Mouse (Mus musculus): Measurements from ENCODE around the gene Tmem151b. TPM values are rescaled to one million over a fixed set of nuclear protein-coding genes. Genes with fewer than 3 reads are reported as not detected.

Tmem151b gene
- polyA plus RNA-seq, 1 experiment from 2014 or later, result 8.3 TPM

GRCm38 (mm10) chr17:45524961-45525360 lies 24.5 kb downstream of the Tmem151b start:
- Histone ChIP-seq H3K4me1 (peaks cover 37% of the 10 kb centered on the region), H3K9me3 (no peaks in the 10 kb centered on the region), H3K4me3 (no peak overlapping the region), H3K36me3 (replicated peaks) (peaks cover 12% of the 10 kb centered on the region), H3K27me3 (replicated peaks; ENCODE audit: low read depth, poor library complexity, severe bottlenecking) (peaks cover 56% of the 10 kb centered on the region), H3K27ac (replicated peaks) (no peak overlapping the region)
- no peak for DNase-seq (ENCODE audit: low spot score)
- WGBS, result 79% methylated on average over 4 of the region's 4 CpGs

- peak; percentile 85 for DNase-seq (ENCODE audit: low spot score)
- H3K4me3 ChIP-seq, result peak within 1 kb of the TSS; percentile 62
- peaks cover 38% of the 10 kb centered on the region for H3K4me1 ChIP-seq
- under 1% methylated on average over 21 of the region's 21 CpGs for WGBS
- H3K36me3 ChIP-seq (replicated peaks), result peaks cover 29% of the 10 kb centered on the region
- no peaks in the 10 kb centered on the region for H3K9me3 ChIP-seq
- peak within 1 kb of the TSS; percentile 79 for H3K27ac ChIP-seq (replicated peaks)
- H3K27me3 ChIP-seq (replicated peaks; ENCODE audit: low read depth, poor library complexity, severe bottlenecking), result peaks cover 49% of the 10 kb centered on the region
Observed at GRCm38 (mm10) chr17:45523263-45523662, 26.2 kb downstream of the Tmem151b start, which contains the start of gene Tcte1. Gene Tcte1, plus strand, starts transcription at chr17:45523434.

- WGBS, result 83% methylated on average over 11 of the region's 11 CpGs
- Histone ChIP-seq H3K36me3 (replicated peaks) (peaks cover 61% of the 10 kb centered on the region), H3K4me3 (peak overlapping the region; percentile 3; the same call in 1 of the 2 replicates), H3K27ac (replicated peaks) (peak overlapping the region; percentile 19; the same call in 1 of the 2 replicates), H3K27me3 (replicated peaks; ENCODE audit: low read depth, poor library complexity, severe bottlenecking) (peaks cover 26% of the 10 kb centered on the region), H3K4me1 (peaks cover 30% of the 10 kb centered on the region), H3K9me3 (no peaks in the 10 kb centered on the region)
- DNase-seq (ENCODE audit: low spot score), result no peak
Observed at GRCm38 (mm10) chr17:45520136-45520535, 29.3 kb downstream of the Tmem151b start.

GRCm38 (mm10) chr17:45518766-45519475 lies 30.6 kb downstream of the Tmem151b start:
- Histone ChIP-seq H3K27me3 (replicated peaks; ENCODE audit: low read depth, poor library complexity, severe bottlenecking) (peaks cover 14% of the 10 kb centered on the region), H3K27ac (replicated peaks) (no peak overlapping the region), H3K9me3 (no peaks in the 10 kb centered on the region), H3K36me3 (replicated peaks) (peaks cover 70% of the 10 kb centered on the region), H3K4me3 (no peak overlapping the region), H3K4me1 (peaks cover 28% of the 10 kb centered on the region)
- WGBS, result 92% methylated on average over 12 of the region's 12 CpGs
- DNase-seq (ENCODE audit: low spot score), result no peak

- DNase-seq (ENCODE audit: low spot score), result no peak
- Histone ChIP-seq H3K4me3 (no peak overlapping the region), H3K4me1 (peaks cover 16% of the 10 kb centered on the region), H3K27ac (replicated peaks) (no peak overlapping the region), H3K9me3 (no peaks in the 10 kb centered on the region), H3K36me3 (replicated peaks) (peaks cover 74% of the 10 kb centered on the region), H3K27me3 (replicated peaks; ENCODE audit: low read depth, poor library complexity, severe bottlenecking) (peaks cover 6% of the 10 kb centered on the region; the same call in 1 of the 2 replicates)
- WGBS, result 92% methylated on average over 28 of the region's 28 CpGs
Observed at GRCm38 (mm10) chr17:45517549-45518215, 31.8 kb downstream of the Tmem151b start.

GRCm38 (mm10) chr17:45517135-45517534 lies 32.3 kb downstream of the Tmem151b start:
- H3K4me1 ChIP-seq, result peaks cover 11% of the 10 kb centered on the region
- H3K27me3 ChIP-seq (replicated peaks; ENCODE audit: low read depth, poor library complexity, severe bottlenecking), result peaks cover under 1% of the 10 kb centered on the region; the same call in 1 of the 2 replicates
- H3K4me3 ChIP-seq, result no peak overlapping the region
- no peaks in the 10 kb centered on the region for H3K9me3 ChIP-seq
- no peak for DNase-seq (ENCODE audit: low spot score)
- no peak overlapping the region for H3K27ac ChIP-seq (replicated peaks)
- H3K36me3 ChIP-seq (replicated peaks), result peaks cover 74% of the 10 kb centered on the region
- 92% methylated on average over 21 of the region's 21 CpGs for WGBS

- 59% methylated on average over 8 of the region's 8 CpGs for WGBS
- no peak overlapping the region for H3K27ac ChIP-seq (replicated peaks)
- peak; percentile 77 for DNase-seq (ENCODE audit: low spot score)
- H3K4me1 ChIP-seq, result peaks cover 9% of the 10 kb centered on the region; the same call in 1 of the 2 replicates
- H3K36me3 ChIP-seq (replicated peaks), result peaks cover 77% of the 10 kb centered on the region
- H3K4me3 ChIP-seq, result no peak overlapping the region
- no peaks in the 10 kb centered on the region for H3K9me3 ChIP-seq
- H3K27me3 ChIP-seq (replicated peaks; ENCODE audit: low read depth, poor library complexity, severe bottlenecking), result no peaks in the 10 kb centered on the region
Observed at GRCm38 (mm10) chr17:45516488-45516887, 33.0 kb downstream of the Tmem151b start.

GRCm38 (mm10) chr17:45515806-45516205 lies 33.7 kb downstream of the Tmem151b start:
- 85% methylated on average over 10 of the region's 10 CpGs for WGBS

GRCm38 (mm10) chr17:45515204-45515726 lies 34.2 kb downstream of the Tmem151b start:
- DNase-seq (ENCODE audit: low spot score), result no peak
- Histone ChIP-seq H3K27me3 (replicated peaks; ENCODE audit: low read depth, poor library complexity, severe bottlenecking) (no peaks in the 10 kb centered on the region), H3K9me3 (no peaks in the 10 kb centered on the region), H3K36me3 (replicated peaks) (peaks cover 80% of the 10 kb centered on the region), H3K4me1 (peaks cover 6% of the 10 kb centered on the region; the same call in 1 of the 2 replicates), H3K27ac (replicated peaks) (no peak overlapping the region), H3K4me3 (no peak overlapping the region)
- WGBS, result 53% methylated on average over 15 of the region's 15 CpGs

More at GRCm38 (mm10) chr17:45515806-45516205, 33.7 kb downstream of the Tmem151b start:
- Histone ChIP-seq H3K36me3 (replicated peaks) (peaks cover 80% of the 10 kb centered on the region), H3K27me3 (replicated peaks; ENCODE audit: low read depth, poor library complexity, severe bottlenecking) (no peaks in the 10 kb centered on the region), H3K27ac (replicated peaks) (no peak overlapping the region), H3K4me1 (peaks cover 9% of the 10 kb centered on the region; the same call in 1 of the 2 replicates), H3K9me3 (no peaks in the 10 kb centered on the region), H3K4me3 (no peak overlapping the region)
- no peak for DNase-seq (ENCODE audit: low spot score)

- H3K27ac ChIP-seq (replicated peaks), result no peak overlapping the region
- H3K9me3 ChIP-seq, result no peaks in the 10 kb centered on the region
- no peak overlapping the region for H3K4me3 ChIP-seq
- peaks cover 66% of the 10 kb centered on the region for H3K36me3 ChIP-seq (replicated peaks)
- DNase-seq (ENCODE audit: low spot score), result no peak
- no peaks in the 10 kb centered on the region for H3K27me3 ChIP-seq (replicated peaks; ENCODE audit: low read depth, poor library complexity, severe bottlenecking)
- peaks cover 8% of the 10 kb centered on the region for H3K4me1 ChIP-seq
- WGBS, result 91% methylated on average over 4 of the region's 4 CpGs
Observed at GRCm38 (mm10) chr17:45511757-45512156, 37.7 kb downstream of the Tmem151b start.

- Histone ChIP-seq H3K36me3 (replicated peaks) (peaks cover 57% of the 10 kb centered on the region), H3K27me3 (replicated peaks; ENCODE audit: low read depth, poor library complexity, severe bottlenecking) (no peaks in the 10 kb centered on the region), H3K4me1 (peaks cover 14% of the 10 kb centered on the region), H3K9me3 (no peaks in the 10 kb centered on the region), H3K27ac (replicated peaks) (no peak overlapping the region), H3K4me3 (no peak overlapping the region)
- 95% methylated on average over 4 of the region's 4 CpGs for WGBS
- DNase-seq (ENCODE audit: low spot score), result no peak
Observed at GRCm38 (mm10) chr17:45510871-45511270, 38.6 kb downstream of the Tmem151b start.

GRCm38 (mm10) chr17:45506700-45507189 lies 42.7 kb downstream of the Tmem151b start, which contains the start of gene Aars2:
Gene Aars2, plus strand, starts transcription at chr17:45506841.
- Histone ChIP-seq H3K4me3 (peak within 1 kb of the TSS; percentile 83), H3K27me3 (replicated peaks; ENCODE audit: low read depth, poor library complexity, severe bottlenecking) (no peaks in the 10 kb centered on the region), H3K27ac (replicated peaks) (peak within 1 kb of the TSS; percentile 94), H3K9me3 (no peaks in the 10 kb centered on the region), H3K4me1 (peaks cover 16% of the 10 kb centered on the region), H3K36me3 (replicated peaks) (peaks cover 36% of the 10 kb centered on the region)
- under 1% methylated on average over 42 of the region's 42 CpGs for WGBS
- peak; percentile 94 for DNase-seq (ENCODE audit: low spot score)

Data from embryonic facial prominence, embryonic 10.5 days (tissue).